Mouse (Mus musculus) neural tube, postnatal 0 days (tissue): ENCODE data around the gene Dhx40. TPM values are rescaled to one million over a fixed set of nuclear protein-coding genes. Genes with fewer than 3 reads are reported as not detected.

Experiments
- polyA plus RNA-seq: library from polyadenylated mRNA; unstranded; fragments of >200 nt; fragmentation: Nextera tagmentation; extraction: Ambion mirVana; gene quantifications from 2 replicates; pipeline ENCODE4 v1.2.1, GENCODE M21; 2015

Dhx40 gene
- polyA plus RNA-seq: 9.4 and 9.5 TPM in 2 replicates

DNA sequence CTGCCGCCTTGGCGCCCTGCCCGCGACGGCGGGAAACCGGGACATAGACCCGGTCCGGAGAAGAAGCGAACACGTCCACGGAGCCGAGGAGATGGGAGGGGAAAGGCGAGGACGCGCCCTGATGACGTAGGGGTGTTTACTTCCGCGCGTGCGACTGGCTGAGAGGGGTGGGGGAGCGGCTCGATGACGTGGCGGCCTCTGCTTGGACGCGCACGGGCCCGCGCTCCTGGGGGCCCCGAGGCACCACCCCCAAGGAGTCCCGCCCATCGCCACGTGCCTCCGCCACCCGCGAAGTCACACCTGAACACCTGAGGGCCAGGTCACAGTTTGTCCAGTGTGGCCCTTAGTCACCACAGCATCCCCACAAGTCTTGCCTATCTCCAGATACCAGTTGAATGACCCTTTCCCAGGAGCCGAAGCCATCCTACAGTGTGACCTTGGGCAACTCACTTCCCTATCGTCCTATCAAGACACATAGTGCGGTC, at the start of gene Dhx40:
Gene Dhx40, minus strand, starts transcription at position 242 of the 485 bp plus-strand sequence.

DNA sequence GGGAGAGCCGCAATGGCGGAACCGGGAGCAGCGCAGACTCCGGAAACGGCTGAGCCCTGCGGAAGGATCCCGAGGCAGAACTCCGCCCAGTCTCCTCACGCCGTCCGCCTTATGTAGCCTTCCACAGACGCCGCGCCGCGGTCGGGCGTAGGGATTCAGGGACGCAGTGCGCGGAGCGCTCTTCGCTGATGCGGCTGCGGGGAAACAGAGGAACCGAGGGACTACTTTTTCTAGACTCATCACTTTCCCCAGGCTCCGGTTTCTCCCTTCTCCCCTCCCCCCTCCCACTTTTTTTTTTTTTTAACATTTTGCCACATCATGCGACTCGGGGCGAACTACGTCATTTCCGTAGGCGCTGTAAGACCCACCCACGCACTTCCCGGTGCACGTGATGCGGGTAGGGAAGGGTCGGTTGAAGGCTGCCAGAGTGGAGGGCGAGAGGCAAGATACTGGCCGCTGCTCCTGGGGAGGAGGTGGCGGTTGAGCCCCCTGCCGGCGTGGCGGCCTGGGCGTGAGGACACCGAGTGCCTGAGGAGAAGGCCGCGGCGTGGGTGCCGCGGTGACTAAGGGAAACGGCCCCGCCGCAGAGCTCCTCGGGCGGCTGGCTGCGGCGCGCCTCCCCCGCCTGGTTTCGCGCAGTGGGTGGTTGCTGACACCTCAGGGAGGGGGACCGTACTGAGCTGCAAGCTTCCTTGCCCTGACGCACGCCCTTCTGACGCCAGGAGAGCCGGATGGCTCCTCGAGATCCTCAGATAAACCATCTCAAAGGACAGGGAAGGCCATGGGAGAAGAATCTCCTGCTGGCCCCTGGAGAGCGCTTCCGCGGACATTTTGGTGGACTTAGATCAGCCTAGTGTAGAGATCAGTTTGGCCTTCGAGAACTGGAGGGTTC, 49.8 kb downstream of the Dhx40 start, which contains the start of gene Cltc:
Gene Cltc, minus strand, starts transcription at position 86 of the 892 bp plus-strand sequence.

Other genes with a start within 250 kb of the Dhx40 start
- gene Vmp1, start 123.9 kb downstream of the Dhx40 start, polyA plus RNA-seq: 131 and 143 TPM in 2 replicates
- 22.6 and 23.5 TPM in 2 replicates for gene Ptrh2, start 123.8 kb downstream of the Dhx40 start, polyA plus RNA-seq
- 115 and 131 TPM in 2 replicates for gene Cltc, start 50.2 kb downstream of the Dhx40 start, polyA plus RNA-seq
- gene Ypel2, start 186.0 kb upstream of the Dhx40 start, polyA plus RNA-seq: 3.4 and 3.5 TPM in 2 replicates